Mouse (Mus musculus): ENCODE results near the gene Shtn1. TPM values are rescaled to one million over a fixed set of nuclear protein-coding genes. Genes with fewer than 3 reads are reported as not detected.

Gene Shtn1
- polyA plus RNA-seq, 1 experiment from 2014 or later = 4.7 TPM

GRCm38 (mm10) chr19:59006577-59007340 lies 69.1 kb downstream of the Shtn1 start:
- Histone ChIP-seq H3K27me3 (no peaks in the 10 kb centered on the region), H3K9me3 (no peaks in the 10 kb centered on the region), H3K36me3 (no peaks in the 10 kb centered on the region), H3K4me1 (no peaks in the 10 kb centered on the region), H3K27ac (no peak overlapping the region), H3K4me3 (no peak overlapping the region), H3K4me2 (replicated peaks) (no peak overlapping the region), H3K9ac (no peak overlapping the region)
- WGBS = 66% methylated on average over 15 of the region's 15 CpGs
- ATAC-seq (ENCODE audit: insufficient number of reproducible peaks, insufficient read depth, low FRiP score, low TSS enrichment) = no peak

- H3K4me3 ChIP-seq = no peak overlapping the region
- no peaks in the 10 kb centered on the region for H3K9me3 ChIP-seq
- H3K4me2 ChIP-seq (replicated peaks) = no peak overlapping the region
- no peak overlapping the region for H3K9ac ChIP-seq
- 87% methylated on average over 6 of the region's 6 CpGs for WGBS
- H3K4me1 ChIP-seq = no peaks in the 10 kb centered on the region
- no peaks in the 10 kb centered on the region for H3K36me3 ChIP-seq
- H3K27ac ChIP-seq = no peak overlapping the region
- no peaks in the 10 kb centered on the region for H3K27me3 ChIP-seq
- ATAC-seq (ENCODE audit: insufficient number of reproducible peaks, insufficient read depth, low FRiP score, low TSS enrichment) = no peak
Observed at GRCm38 (mm10) chr19:59002827-59003226, 73.1 kb downstream of the Shtn1 start.

- no peaks in the 10 kb centered on the region for H3K9me3 ChIP-seq
- ATAC-seq (ENCODE audit: insufficient number of reproducible peaks, insufficient read depth, low FRiP score, low TSS enrichment) = no peak
- 16% methylated on average over 9 of the region's 9 CpGs for WGBS
- peak overlapping the region; percentile 9; the same call in 1 of the 2 replicates for H3K4me2 ChIP-seq (replicated peaks)
- H3K4me3 ChIP-seq = no peak overlapping the region
- H3K9ac ChIP-seq = no peak overlapping the region
- no peaks in the 10 kb centered on the region for H3K36me3 ChIP-seq
- peaks cover 13% of the 10 kb centered on the region; the same call in 1 of the 2 replicates for H3K27me3 ChIP-seq
- no peak overlapping the region for H3K27ac ChIP-seq
- peaks cover 16% of the 10 kb centered on the region for H3K4me1 ChIP-seq
Observed at GRCm38 (mm10) chr19:58981571-58981970, 94.3 kb downstream of the Shtn1 start.

- Histone ChIP-seq H3K27ac (no peak overlapping the region), H3K4me1 (peaks cover 21% of the 10 kb centered on the region), H3K4me3 (no peak overlapping the region), H3K27me3 (peaks cover 7% of the 10 kb centered on the region; the same call in 1 of the 2 replicates), H3K9me3 (no peaks in the 10 kb centered on the region), H3K4me2 (replicated peaks) (no peak overlapping the region), H3K36me3 (no peaks in the 10 kb centered on the region), H3K9ac (no peak overlapping the region)
- no peak for ATAC-seq (ENCODE audit: insufficient number of reproducible peaks, insufficient read depth, low FRiP score, low TSS enrichment)
- 66% methylated on average over 5 of the region's 5 CpGs for WGBS
Observed at GRCm38 (mm10) chr19:58980056-58980440, 95.9 kb downstream of the Shtn1 start.

DNA sequence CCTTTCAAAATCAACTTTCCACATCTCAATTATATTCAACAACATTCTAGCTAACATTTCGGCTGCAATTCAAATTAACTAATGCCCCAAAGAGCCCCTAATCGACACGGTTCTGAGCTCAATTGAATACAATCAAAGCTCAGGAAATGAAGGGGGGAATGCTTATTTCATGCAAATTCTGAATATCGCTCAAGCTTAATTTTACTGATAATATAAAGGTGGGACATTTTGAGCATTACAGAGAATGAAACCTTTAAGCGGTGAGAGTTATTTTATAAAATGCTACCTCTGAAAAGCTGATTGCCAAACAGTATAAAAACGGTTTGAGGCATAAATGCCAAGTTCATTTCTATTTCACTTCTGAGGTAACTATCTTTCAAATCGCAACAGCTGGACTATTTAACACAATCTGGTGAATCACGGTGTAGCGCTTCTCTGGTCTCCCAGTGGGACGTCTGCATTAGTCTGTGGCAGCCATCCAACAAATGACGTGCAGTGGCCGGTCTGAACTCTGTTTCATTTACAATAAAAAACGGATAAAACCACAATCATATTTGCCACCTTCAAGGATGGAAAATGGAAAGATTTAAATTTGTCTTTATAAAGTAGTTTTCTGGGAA lies 96.4 kb downstream of the Shtn1 start:
- Histone ChIP-seq H3K4me2 (replicated peaks) (no peak overlapping the region), H3K27me3 (peaks cover 7% of the 10 kb centered on the region; the same call in 1 of the 2 replicates), H3K9me3 (no peaks in the 10 kb centered on the region), H3K9ac (no peak overlapping the region), H3K36me3 (no peaks in the 10 kb centered on the region), H3K27ac (no peak overlapping the region), H3K4me3 (no peak overlapping the region), H3K4me1 (peaks cover 23% of the 10 kb centered on the region)
- no peak for ATAC-seq (ENCODE audit: insufficient number of reproducible peaks, insufficient read depth, low FRiP score, low TSS enrichment)
- 38% methylated on average over 13 of the region's 13 CpGs for WGBS

GRCm38 (mm10) chr19:58978401-58979171 lies 97.3 kb downstream of the Shtn1 start:
- no peak overlapping the region for H3K27ac ChIP-seq
- no peak overlapping the region for H3K4me2 ChIP-seq (replicated peaks)
- H3K4me1 ChIP-seq = peaks cover 23% of the 10 kb centered on the region
- no peak overlapping the region for H3K4me3 ChIP-seq
- peaks cover 7% of the 10 kb centered on the region; the same call in 1 of the 2 replicates for H3K27me3 ChIP-seq
- no peaks in the 10 kb centered on the region for H3K9me3 ChIP-seq
- no peak for ATAC-seq (ENCODE audit: insufficient number of reproducible peaks, insufficient read depth, low FRiP score, low TSS enrichment)
- no peak overlapping the region; the same call in 1 of the 2 replicates for H3K9ac ChIP-seq
- no peaks in the 10 kb centered on the region for H3K36me3 ChIP-seq
- WGBS = 51% methylated on average over 11 of the region's 11 CpGs

DNA sequence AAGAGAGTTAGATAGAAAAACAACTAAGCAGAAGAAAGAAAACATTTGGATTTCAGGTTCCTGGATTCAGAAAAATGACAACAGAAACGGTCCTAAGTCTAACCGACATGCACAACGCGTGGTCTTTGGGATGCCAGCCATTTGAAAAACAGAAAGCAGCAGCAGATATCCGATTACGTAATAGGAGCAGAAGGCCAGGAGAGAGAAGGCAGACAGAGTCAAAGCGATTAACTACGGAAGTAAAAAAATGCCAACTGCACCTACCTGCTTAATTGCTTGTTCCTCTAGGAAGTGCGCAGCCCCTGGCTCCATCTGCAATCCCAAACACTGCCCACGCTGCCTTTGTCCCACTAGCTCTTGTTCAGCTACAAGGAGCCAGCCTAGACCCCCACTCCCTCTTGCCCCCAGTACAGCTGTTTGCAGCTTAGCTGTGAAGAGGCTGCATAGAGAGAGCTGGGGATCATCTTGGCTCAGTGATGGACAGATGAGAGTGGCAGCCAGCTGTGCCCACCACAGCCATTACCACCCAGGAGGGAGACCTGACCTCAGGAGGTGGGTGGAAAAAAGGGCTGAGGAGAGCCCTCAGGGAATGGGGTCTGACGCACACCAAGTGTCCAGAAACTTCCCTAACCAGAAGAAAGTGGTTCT lies 100.6 kb downstream of the Shtn1 start:
- Histone ChIP-seq H3K27ac (0 out of 2 replicates have a peak overlapping the region, but pooled peaks have one; percentile 12), H3K9ac (no peak overlapping the region; the same call in 1 of the 2 replicates), H3K4me3 (no peak overlapping the region), H3K4me2 (replicated peaks) (no peak overlapping the region), H3K4me1 (peaks cover 18% of the 10 kb centered on the region), H3K9me3 (no peaks in the 10 kb centered on the region), H3K36me3 (no peaks in the 10 kb centered on the region), H3K27me3 (peaks cover 4% of the 10 kb centered on the region; the same call in 1 of the 2 replicates)
- ATAC-seq (ENCODE audit: insufficient number of reproducible peaks, insufficient read depth, low FRiP score, low TSS enrichment) = 0 out of 2 replicates have a peak, but pooled peaks have one; percentile 53
- WGBS = 36% methylated on average over 11 of the region's 11 CpGs

GRCm38 (mm10) chr19:58974126-58974525 lies 101.8 kb downstream of the Shtn1 start:
- no peak overlapping the region for H3K4me3 ChIP-seq
- no peaks in the 10 kb centered on the region for H3K9me3 ChIP-seq
- peaks cover 14% of the 10 kb centered on the region for H3K4me1 ChIP-seq
- no peak for ATAC-seq (ENCODE audit: insufficient number of reproducible peaks, insufficient read depth, low FRiP score, low TSS enrichment)
- H3K36me3 ChIP-seq = no peaks in the 10 kb centered on the region
- no peak overlapping the region for H3K9ac ChIP-seq
- WGBS = 89% methylated on average over 8 of the region's 8 CpGs
- no peak overlapping the region for H3K27ac ChIP-seq
- H3K4me2 ChIP-seq (replicated peaks) = no peak overlapping the region
- 0 out of 2 replicates have a peak, but pooled peaks cover 4% of the 10 kb centered on the region for H3K27me3 ChIP-seq

DNA sequence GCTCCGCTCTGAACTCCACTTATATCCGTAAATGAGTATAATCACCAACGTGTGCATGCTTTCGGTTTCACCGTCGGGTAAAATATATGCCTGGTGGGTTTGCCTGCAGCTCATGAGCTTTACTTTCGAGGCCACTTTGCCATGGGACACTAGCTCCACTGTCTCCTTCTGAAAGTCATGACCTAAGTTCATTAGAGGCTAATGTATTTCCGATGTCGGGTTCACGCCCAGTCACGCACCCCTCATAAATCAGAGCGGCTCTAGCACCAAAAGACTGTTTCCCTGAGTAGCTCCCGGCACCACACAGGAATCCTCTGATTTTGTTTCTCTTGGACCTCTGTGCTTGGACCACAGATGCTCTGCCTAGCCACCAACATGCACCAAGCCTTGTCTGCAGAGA lies 105.1 kb downstream of the Shtn1 start:
- 0 out of 2 replicates have a peak, but pooled peaks cover 12% of the 10 kb centered on the region for H3K27me3 ChIP-seq
- WGBS = 78% methylated on average over 13 of the region's 13 CpGs

GRCm38 (mm10) chr19:58968731-58969506 lies 107.0 kb downstream of the Shtn1 start:
- Histone ChIP-seq H3K27me3 (0 out of 2 replicates have a peak, but pooled peaks cover 12% of the 10 kb centered on the region), H3K4me3 (no peak overlapping the region), H3K27ac (no peak overlapping the region), H3K4me1 (no peaks in the 10 kb centered on the region), H3K4me2 (replicated peaks) (no peak overlapping the region), H3K9me3 (no peaks in the 10 kb centered on the region), H3K36me3 (no peaks in the 10 kb centered on the region), H3K9ac (no peak overlapping the region)
- no peak for ATAC-seq (ENCODE audit: insufficient number of reproducible peaks, insufficient read depth, low FRiP score, low TSS enrichment)
- 36% methylated on average over 15 of the region's 15 CpGs for WGBS

More for the DNA sequence above, 105.1 kb downstream of the Shtn1 start:
- Histone ChIP-seq H3K36me3 (no peaks in the 10 kb centered on the region), H3K9ac (no peak overlapping the region), H3K4me1 (peaks cover 7% of the 10 kb centered on the region; the same call in 1 of the 2 replicates), H3K27ac (no peak overlapping the region), H3K4me3 (no peak overlapping the region), H3K4me2 (replicated peaks) (no peak overlapping the region), H3K9me3 (no peaks in the 10 kb centered on the region)
- no peak for ATAC-seq (ENCODE audit: insufficient number of reproducible peaks, insufficient read depth, low FRiP score, low TSS enrichment)
